Mouse (Mus musculus) left cerebral cortex, postnatal 4 days (tissue): ENCODE measurements at regions not wholly inside any gene's neighbourhood (a gene's known extent, or its start where the extent isn't known, plus 50 kb on each side); places are given as distances from the start of the nearest gene placed in this dataset.
"Not testable (repeated sequence)": the region's sequence is repeated elsewhere in the genome, so short reads cannot be mapped to it uniquely, and the experiment has no call there.

Experiments
- DNase-seq: peaks from one replicate; pipeline ENCODE4 v3.0.0-alpha.2; 2022
- intact Hi-C: fragments of 180-260 bp; cut with DNase I; formaldehyde crosslinking; loops from one replicate; pipeline ENCODE4 v1.15.1; 2025

DNA sequence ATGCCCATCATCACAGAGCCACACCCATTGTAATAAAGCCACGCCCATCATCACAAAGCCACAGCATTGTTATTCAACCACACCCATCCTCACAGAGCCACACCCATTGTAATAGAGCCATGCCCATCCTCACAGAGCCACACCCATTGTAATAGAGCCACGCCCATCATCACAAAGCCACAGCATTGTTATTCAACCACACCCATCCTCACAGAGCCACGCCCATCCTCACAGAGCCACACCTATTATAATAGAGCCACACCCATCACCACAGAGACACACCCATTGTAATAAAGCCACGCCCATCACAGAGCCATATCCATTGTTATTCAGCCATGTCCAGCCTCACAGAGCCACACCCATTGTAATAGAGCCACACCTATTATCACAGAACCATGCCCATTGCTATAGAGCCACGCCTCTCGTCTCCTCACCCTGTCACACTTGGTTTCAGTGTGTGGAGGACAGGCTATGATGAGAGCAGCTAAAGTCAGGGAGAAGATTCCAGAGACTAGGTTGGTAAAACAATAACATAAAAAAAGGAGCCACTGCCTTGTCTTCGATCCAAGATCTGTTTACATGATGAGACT is 85.6 kb downstream of the Gxylt1 start:
- DNase-seq: no peak
- intact Hi-C loops: no loop called here

DNA sequence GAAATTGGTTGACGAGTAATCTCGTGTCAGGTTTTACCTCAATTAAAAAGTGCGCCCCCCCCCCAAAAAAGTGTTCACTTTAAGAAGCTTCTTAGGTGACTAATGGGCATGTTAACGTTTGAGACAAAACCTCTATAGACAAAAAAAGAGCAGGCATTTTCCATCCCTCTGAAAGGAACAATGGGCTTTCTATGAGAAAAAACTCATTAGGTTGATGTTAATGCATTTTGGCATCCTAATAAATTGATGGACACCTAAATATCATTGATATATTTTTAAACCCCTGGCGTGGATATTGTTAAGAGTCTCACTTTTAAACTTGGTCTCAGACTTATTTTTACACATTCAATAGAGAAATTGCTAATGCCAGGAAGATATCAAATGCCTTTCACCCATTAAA is 98.8 kb downstream of the Gxylt1 start:
- no peak for DNase-seq
- intact Hi-C loops: no loop called here

DNA sequence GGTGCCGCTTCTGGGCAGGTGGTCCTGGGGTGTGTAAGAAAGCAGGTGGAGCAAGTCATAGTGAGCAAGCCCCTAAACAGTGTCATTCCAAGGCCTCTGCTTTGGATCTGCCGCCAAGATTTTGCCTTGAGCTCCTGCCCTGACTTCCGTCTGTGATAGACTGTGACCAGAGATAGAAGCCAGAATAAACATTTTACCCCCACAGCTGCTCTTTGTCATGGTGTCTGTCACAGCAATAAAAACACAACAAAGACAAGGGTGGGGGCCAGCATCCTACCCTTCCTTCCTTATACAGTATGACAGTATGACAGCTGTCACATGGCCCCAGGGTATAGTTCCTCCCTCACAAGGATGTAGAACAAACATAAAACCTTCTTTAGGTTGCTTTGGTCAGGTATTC is 106.2 kb downstream of the Gxylt1 start:
- DNase-seq: no peak
- intact Hi-C loops: no loop called here

DNA sequence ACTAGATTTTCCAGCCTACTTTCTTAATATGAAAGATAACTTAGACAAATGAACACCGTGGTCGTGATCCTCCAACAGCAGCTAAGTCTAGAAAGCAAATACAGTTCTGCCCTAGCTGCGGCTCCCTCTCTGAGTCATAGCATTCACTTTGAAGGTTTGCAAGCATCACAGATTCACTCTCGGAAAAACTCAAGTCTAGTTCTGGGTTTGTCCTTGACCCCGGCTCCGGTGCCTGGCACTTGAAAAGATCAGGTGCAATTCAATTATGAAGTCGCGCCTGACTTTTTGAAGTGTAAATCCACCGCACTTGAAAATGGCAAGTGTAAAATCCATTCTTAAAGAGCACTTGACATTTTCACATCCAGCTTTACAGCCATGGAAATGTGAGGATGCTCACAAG is 107.5 kb downstream of the Gxylt1 start:
- no peak for DNase-seq
- intact Hi-C loops: no loop called here

DNA sequence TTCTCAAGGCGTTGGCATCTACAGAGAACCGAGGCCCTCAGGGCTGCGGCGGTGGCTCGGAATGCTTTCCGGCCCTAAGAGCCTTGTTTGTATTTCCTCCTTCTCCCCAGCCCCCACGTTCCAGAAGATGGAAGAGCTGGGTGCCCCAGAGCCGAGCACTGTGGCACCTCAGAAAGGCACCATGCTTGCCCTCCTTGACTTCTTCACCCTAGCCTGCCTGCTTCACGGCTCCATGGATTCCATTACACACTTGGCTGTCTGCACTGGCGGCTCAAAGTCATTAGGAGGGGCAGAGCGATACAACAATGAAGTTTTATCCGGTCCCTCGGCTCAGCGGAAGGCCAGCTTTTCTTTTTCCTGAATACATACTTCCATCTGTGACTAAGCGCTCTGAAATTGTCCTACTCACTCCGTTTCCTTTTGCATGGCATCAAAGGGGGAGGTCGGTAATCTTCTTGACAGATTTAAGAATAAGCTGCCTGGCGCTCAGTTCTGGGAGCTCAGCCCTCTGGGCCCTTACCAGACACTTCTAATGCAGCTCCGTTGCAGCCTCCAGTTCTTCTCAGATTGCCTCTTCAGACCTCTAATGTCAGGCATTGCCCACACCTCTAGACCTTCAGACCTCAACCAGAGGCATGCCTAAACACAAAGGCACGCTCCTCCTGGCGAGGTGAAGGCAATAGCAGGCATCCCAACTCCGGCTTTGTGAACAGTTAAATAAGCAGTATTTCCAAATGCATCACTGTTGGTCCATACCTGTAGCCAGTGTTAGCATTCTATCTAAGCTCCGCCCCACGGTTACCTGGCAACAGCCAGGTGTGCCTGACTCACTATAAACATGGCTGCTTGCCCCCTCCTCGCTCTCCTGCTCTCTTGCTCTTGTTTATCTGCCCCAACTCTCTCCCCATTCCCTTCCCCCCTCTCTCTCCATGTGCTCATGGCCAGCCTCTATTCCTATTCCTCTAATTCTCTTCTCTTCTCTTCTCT is 112.8 kb downstream of the Gxylt1 start:
- intact Hi-C loops: no loop called here
- no peak for DNase-seq

DNA sequence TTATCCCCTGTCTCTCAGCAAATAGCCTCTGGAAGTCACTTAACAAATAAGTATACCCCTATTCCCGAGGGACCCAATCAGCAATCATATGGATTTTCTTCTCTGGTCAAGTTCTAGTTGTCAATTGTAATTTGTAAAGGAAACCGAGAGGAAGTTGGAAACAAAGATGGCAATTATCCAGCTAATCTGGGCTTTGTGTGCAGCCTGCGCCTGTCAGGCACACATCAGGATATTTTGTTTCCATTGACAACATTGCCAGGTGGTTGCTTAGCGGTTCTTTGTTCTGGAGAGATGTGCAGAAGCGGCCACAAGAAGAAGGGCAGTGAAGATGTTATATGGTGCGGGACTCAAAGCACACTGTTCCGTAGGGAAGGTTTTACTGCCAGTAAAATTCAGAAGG is 113.7 kb downstream of the Gxylt1 start:
- intact Hi-C loops: no loop called here

DNA sequence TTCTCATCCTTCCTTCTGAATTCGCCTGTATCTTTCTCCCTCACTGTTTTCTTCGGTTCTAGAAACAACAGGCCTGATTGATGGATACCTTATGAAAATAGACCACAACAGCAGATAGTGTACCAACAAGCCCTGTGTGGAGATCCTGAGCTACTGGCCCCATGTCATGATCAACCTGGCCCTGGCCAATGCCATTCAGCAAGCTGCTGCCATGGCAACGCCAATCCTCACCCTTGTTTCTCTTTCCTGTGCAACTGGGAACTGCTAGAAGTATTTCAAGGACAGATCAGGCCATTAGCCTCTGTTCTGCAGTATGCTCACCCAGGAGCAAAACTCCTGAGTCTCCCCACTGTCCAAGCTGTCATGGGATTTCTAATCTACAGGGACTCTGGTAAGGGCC is 119.2 kb downstream of the Gxylt1 start:
- peak; percentile 20 for DNase-seq
- intact Hi-C loops: no loop called here

More for the DNA sequence above, 113.7 kb downstream of the Gxylt1 start:
- no peak for DNase-seq

DNA sequence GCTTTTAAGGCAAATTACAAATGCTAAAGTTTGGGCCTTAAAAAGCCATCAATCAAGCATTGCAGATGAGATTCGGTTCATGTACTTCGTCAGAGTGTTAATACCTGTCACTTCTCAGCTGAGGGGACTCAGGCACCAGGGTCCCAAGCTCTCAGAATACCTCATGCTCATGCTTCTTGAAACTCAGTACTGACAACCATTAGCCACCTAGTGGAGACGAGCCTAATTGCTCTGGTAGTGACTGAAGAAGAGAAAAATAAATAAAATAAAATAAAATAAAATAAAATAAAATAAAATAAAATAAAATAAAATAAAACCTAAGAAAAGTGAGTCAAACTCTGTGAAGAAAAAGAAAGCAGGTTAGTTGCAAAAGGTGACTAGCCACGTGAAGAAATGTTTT is 121.0 kb downstream of the Gxylt1 start:
- intact Hi-C loops: no loop called here
- DNase-seq: peak; percentile 15

DNA sequence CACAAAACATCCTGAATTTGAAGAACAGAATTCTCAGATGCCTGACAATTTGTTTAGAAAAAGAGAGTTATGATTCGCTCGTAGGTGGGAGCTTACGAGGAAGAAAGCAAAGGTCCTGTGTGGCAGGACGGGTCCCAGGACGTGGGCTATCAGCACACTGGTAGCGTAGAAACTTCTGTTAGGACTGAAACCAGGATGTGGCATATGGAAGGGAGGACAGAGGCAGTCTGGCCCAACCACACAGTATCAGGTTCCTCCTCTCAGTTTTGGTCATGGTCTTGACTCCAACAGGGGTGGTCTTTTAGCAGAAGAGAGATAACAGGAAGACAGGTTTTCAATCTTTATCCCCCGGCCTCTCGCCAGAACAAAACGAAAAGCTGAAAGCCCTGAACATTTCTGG is 130.1 kb downstream of the Gxylt1 start:
- DNase-seq: no peak
- intact Hi-C loops: no loop called here

DNA sequence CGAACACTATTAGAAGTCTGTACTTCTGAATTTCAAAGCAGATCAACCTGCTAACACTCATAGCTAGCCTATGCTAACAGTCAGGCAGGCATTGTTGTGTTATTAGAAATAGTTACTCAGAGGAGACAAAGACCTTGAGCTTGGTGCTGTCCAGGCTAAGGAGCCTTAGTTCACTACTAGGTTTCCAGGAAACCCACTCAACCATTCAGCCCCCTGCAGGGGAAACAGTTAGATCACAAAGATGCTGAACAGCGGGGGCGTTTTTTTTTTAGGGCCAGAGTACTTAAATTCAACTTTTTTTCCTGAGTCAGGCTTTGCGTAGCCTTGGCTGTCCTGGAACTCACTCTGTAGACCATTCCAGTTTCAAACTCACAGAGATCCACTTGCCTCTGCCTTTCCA is 130.7 kb downstream of the Gxylt1 start:
- DNase-seq: no peak
- intact Hi-C loops: no loop called here

DNA sequence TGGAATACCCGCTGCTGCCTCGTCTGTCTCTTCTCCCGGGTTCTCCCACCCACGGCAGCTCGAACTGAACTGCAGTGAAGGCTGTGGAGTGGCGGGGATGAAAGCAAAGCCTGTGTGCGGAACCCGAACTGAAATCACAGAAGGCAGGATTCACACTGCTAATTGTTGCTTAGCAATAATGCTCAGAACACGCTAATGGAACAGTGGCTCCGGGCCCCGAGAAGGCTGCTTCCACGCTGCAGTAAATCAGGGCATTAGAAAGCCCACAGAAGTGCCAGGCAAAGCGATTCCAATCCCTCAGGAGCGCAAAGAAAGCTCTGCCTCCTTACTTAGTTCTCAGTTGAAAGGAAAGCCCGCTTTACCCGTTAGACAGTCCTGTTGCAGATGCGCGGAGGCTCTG is 141.6 kb downstream of the Gxylt1 start:
- DNase-seq: peak; percentile 6
- intact Hi-C loops: no loop called here

DNA sequence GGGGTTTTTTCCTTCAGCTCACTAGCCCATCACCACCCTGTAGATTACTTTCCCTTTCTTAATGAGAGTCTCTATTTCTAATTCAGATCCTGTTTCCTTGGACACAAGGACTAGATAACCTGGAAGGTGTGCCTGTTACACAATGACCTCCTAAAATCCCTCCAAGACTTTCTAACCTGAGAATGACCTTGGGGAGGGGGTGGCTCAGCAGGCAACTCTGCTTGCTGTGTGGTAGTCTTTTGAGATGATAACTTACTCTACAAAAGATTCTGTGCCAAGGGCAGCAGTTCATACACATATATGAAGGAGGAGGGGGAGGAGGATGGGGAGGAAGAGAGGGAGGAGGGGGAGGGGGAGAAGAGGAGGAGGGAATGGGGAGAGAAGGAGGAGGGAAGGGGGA is 143.9 kb downstream of the Gxylt1 start:
- DNase-seq: no peak
- intact Hi-C loops: no loop called here

DNA sequence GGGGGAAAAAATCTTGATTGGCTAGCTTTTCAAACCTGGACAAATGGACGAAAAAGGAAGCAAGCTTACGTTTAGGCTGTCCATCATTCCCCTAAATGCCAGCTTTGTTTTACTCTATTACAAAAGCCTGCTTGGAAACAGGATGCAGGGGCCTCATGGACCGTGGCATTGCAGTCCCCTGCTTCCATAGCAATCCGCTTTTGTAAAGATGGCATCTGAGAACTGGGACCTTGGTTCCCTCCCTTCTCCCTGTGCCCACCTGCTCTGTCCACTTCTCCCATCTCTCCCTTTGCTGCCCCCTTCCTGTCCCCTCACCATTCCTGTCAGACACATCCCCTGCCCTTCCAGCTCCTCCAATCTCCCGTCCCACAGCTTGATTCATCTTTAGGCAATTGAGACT is 149.7 kb downstream of the Gxylt1 start:
- intact Hi-C loops: no loop called here
- DNase-seq: no peak

DNA sequence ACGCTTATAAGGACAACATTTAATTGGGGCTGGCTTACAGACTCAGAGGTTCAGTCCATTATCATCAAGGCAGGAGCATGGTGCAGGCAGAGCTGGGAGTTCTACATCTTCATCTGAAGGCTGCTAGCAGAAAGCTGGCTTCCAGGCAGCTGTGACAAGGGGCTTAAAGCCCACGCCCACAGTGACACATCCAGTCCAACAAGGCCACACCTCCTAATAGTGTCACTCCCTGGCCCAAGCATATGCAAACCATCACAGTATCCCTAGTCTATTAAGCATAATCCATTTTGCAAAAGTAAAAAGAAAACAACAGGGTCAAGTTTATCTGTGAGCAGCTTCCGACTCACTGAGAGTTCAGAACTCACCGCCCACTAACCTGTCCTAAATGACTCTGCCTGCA is 153.8 kb downstream of the Gxylt1 start:
- intact Hi-C loops: no loop called here
- no peak for DNase-seq

DNA sequence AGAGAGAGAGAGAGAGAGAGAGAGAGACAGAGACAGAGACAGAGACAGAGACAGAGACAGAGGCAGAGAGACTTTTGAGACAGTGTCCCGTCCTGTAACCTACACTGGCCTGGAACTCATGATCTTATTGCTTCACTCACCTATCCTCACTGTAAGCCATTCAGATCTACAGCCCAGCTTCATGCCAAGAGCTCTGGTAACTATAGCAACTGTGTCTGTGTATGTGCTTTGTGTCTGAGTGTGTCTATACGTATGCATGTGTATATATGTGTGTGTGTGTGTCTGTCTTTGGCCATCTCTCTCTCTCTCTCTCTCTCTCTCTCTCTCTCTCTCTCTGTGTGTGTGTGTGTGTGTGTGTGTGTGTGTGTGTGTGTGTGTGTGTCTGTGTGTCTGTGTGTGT is 157.2 kb downstream of the Gxylt1 start:
- DNase-seq: not testable (repeated sequence)
- intact Hi-C loops: loop anchor here (5.0 kb wide), 1 partner anchor 159 kb away; the partner anchor contains the start of gene Gxylt1

DNA sequence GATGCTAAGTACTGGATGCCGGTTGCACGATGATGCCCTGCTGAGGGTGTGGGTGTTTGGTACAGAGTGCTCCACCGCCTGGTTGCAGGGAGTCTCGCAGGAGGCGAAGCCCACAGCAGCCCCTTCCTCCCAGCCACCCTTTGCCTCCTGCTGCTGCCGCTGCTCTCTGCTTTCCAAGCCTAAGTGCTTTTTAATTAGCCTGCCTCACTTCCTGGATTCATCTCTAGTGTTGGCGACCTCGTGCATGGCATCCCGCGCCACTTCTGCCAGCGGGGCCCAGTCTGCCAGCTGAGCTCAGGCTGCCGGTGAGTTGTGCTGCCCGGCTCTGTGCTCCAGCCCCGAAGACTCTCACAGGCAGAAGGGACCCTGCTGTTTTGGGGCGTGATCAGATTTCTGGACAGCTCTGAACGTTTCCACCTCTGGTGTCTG is 159.3 kb downstream of the Gxylt1 start:
- intact Hi-C loops: loop anchor here (5.0 kb wide), 1 partner anchor 162 kb away; the partner anchor contains the start of gene Gxylt1
- DNase-seq: peak; percentile 87

DNA sequence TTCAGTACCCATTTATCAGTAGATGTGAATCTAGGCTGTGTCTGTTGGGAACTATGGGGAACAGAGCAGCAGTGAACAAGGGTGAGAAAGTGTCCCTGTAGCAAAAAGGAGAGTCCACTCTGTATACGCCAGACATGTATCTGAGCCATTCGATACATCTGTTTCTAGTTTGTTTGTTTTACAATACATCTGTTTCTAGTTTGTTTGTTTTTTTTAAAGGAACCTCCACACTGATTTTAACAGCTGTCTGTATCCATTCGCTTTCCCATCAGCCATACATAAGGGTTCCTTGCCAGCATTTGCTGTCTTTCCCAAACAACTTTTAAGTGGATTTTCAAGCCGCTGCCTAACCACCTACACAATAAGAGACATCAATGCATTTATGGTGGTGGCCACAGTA is 170.0 kb downstream of the Gxylt1 start:
- intact Hi-C loops: no loop called here
- no peak for DNase-seq

DNA sequence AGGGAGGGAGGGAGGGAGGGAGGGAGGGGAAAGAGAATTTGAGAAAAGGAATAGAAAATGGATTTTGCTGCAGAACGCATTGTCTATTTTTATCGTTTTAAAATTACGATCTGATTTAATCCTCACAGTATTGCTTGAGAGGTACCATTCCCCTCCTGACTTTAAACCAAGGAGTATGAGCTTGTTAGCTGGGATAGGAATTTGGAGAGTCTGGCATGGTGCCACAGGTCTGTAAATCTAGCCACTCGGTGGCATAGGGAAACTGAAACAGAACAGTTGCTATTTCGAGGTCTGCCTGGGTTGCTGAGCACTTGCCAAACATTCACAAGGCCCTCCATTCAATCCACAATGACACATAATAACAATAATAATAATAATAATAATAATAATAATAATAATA is 171.6 kb downstream of the Gxylt1 start:
- DNase-seq: no peak
- intact Hi-C loops: no loop called here

DNA sequence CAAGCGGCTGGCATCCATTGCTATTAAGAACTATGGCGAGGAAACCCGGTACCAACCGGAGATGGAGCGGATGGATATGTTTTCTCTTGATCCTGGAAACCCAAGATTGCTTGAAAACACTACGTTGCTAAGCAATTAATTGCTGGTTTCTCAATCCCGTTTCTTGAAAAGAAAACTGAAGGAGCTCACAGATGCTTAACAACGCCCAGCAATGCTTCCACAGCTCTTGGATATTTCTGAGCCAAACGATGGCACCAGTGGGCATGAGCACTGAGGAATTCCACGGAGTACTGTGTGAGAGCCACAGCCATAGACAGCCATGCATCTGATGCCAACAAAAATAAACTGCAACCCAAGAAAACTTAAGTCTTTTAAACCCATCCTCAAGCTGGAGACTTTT is 173.1 kb downstream of the Gxylt1 start:
- DNase-seq: no peak
- intact Hi-C loops: no loop called here

DNA sequence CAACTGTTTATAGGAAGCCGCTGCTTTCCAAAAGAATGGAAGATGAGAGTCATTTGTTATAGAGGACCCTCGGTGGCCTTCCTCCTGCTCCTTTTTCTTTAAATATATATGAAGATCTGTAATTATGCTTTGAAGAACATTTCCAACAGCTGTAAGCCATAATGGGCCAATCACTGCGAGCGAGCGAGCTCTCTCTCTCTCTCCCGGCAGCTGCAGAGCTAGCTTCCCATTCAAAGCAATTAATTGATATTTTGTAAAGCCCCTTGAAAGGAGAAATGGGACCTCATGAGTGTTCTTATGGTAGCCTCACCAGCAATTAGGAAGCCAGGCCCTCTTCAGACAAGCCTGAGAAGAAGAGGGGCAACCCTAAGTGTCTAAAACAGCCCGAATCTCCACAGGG is 174.1 kb downstream of the Gxylt1 start:
- intact Hi-C loops: no loop called here
- DNase-seq: no peak

DNA sequence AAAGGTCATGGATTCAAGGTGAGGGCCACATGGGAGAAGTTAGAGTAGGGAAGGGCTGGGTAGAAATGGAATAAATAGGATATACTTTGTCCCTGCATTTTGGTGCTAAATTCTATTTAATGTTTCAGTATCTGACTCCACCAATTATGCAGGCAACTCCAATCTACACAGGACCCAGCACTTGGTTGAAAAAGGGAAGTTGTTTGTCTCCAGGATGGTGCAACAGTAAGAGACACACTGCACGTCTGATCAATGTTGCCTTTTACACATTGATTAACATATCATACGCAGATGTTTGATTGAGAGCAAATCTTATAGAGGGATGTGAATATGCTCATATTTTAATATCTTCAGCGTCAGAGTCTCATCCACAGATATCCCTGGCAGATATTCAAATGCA is 175.1 kb downstream of the Gxylt1 start:
- intact Hi-C loops: no loop called here
- no peak for DNase-seq

DNA sequence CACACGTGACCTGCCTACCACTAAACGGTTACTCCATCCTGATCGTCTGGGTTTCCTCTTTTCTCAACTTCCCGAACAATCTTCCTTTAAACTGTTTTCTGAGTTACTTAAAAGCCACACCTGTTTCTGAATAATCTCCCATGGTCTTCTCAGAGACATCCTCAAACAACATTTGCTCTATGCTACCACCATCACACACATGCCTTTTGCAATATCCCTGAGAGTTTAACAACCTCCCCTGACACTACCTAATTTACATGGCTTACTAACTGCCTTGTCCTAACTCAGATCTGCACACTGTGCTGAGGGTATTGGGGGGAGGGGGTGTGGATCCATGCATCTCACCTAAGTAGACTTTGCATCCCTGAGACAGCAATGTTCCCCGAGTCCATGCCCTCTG is 178.6 kb downstream of the Gxylt1 start:
- intact Hi-C loops: no loop called here
- no peak for DNase-seq
